15 mouse cellular contexts compared by ENCODE assay signal in genomic region chr11:76350931-76351623, GRCm38 (mm10). TPM values are rescaled to one million over a fixed set of nuclear protein-coding genes. Genes with fewer than 3 reads are reported as not detected.
DNase-seq lines count a peak whose midpoint lies in the region; ATAC-seq and TF ChIP-seq lines count a peak whose summit lies in the region.
"Had no signal": no experiment of that assay in that cellular context is flagged by ENCODE, and none has a peak within 500 bp of the region (broad histone marks: within the 10 kb centered on the region; RNA-seq: fewer than 3 reads in every experiment).

No protein-coding gene starts in this region.

- H3K27me3 ChIP-seq in midbrain, embryonic 10.5 days (ENCODE audit: low read depth, poor library complexity, severe bottlenecking), result no peaks in the 10 kb centered on the region
- no peaks in the 10 kb centered on the region for H3K27me3 ChIP-seq in midbrain, embryonic 16.5 days (ENCODE audit: control insufficient read depth, insufficient read depth, low read depth, low read length)
- H3K27me3 ChIP-seq in forebrain, embryonic 10.5 days (ENCODE audit: poor library complexity, severe bottlenecking), result no peaks in the 10 kb centered on the region
- H3K27me3 ChIP-seq in hindbrain, postnatal 0 days (ENCODE audit: insufficient read depth, low read length), result no peaks in the 10 kb centered on the region
- H3K27me3 ChIP-seq: stomach, embryonic 15.5 days had no signal

- peak; percentile 44 for DNase-seq in midbrain, embryonic 10.5 days (ENCODE audit: low spot score)
- no peak for DNase-seq in forebrain, embryonic 10.5 days (ENCODE audit: extremely low spot score, low spot score)
- no peak for DNase-seq in hindbrain, postnatal 0 days (ENCODE audit: low spot score)
- DNase-seq in retina, embryonic 14.5 days (ENCODE audit: low spot score), result peak; percentile 52
- DNase-seq in ovary, postnatal 36 days (ENCODE audit: low spot score), result no peak
- DNase-seq in left cerebral cortex, postnatal 25 days (ENCODE audit: low spot score in 2 of 2), result no peak
- DNase-seq in urinary bladder, postnatal 36 days (ENCODE audit: low spot score in 2 of 2), result no peak
- DNase-seq: B cell, adult 2 months; gastrocnemius, postnatal 36 days; heart, postnatal 4 days; kidney, postnatal 36 days had no signal

- no peak for ATAC-seq in midbrain, embryonic 16.5 days
- ATAC-seq in hindbrain, postnatal 0 days, result no peak

- H3K9me3 ChIP-seq in midbrain, embryonic 10.5 days (replicated peaks), result no peaks in the 10 kb centered on the region
- H3K9me3 ChIP-seq in midbrain, embryonic 16.5 days (replicated peaks; ENCODE audit: control insufficient read depth, low read length, poor library complexity, severe bottlenecking), result no peaks in the 10 kb centered on the region
- no peaks in the 10 kb centered on the region for H3K9me3 ChIP-seq in forebrain, embryonic 10.5 days
- H3K9me3 ChIP-seq in hindbrain, postnatal 0 days (ENCODE audit: low read length), result no peaks in the 10 kb centered on the region
- H3K9me3 ChIP-seq: megakaryocyte, embryonic 14.5 days; stomach, embryonic 15.5 days had no signal

- H3K9ac ChIP-seq in midbrain, embryonic 16.5 days (ENCODE audit: low read depth, low read length), result no peak overlapping the region
- H3K9ac ChIP-seq in hindbrain, postnatal 0 days (replicated peaks; ENCODE audit: low read length), result 0 out of 2 replicates have a peak overlapping the region, but pooled peaks have one; percentile 13
- H3K9ac ChIP-seq: liver, embryonic 14.5 days; stomach, embryonic 15.5 days had no signal

- H3K27ac ChIP-seq in midbrain, embryonic 10.5 days (replicated peaks), result peak overlapping the region; percentile 78
- H3K27ac ChIP-seq in midbrain, embryonic 16.5 days (ENCODE audit: low read length), result no peak overlapping the region
- peak overlapping the region; percentile 78 for H3K27ac ChIP-seq in forebrain, embryonic 10.5 days
- H3K27ac ChIP-seq in hindbrain, postnatal 0 days, result no peak overlapping the region
- H3K27ac ChIP-seq: liver, embryonic 14.5 days; stomach, embryonic 15.5 days had no signal

- intact Hi-C loops in left cerebral cortex, postnatal 25 days (cut with DNase I), result no loop called here

- H3K4me3 ChIP-seq in midbrain, embryonic 10.5 days, result 0 out of 2 replicates have a peak overlapping the region, but pooled peaks have one; percentile 1
- no peak overlapping the region for H3K4me3 ChIP-seq in midbrain, embryonic 16.5 days (ENCODE audit: low read depth, low read length)
- peak overlapping the region; percentile 10; the same call in 1 of the 2 replicates for H3K4me3 ChIP-seq in forebrain, embryonic 10.5 days
- H3K4me3 ChIP-seq in hindbrain, postnatal 0 days (ENCODE audit: low read length), result no peak overlapping the region
- H3K4me3 ChIP-seq: megakaryocyte, embryonic 14.5 days; stomach, embryonic 15.5 days had no signal

- H3K4me1 ChIP-seq in midbrain, embryonic 10.5 days, result peaks cover 78% of the 10 kb centered on the region
- H3K4me1 ChIP-seq in midbrain, embryonic 16.5 days (ENCODE audit: control insufficient read depth, insufficient read depth, low read length), result peaks cover 27% of the 10 kb centered on the region
- H3K4me1 ChIP-seq in forebrain, embryonic 10.5 days, result peaks cover 86% of the 10 kb centered on the region
- no peaks in the 10 kb centered on the region for H3K4me1 ChIP-seq in hindbrain, postnatal 0 days (ENCODE audit: insufficient read depth, low read length)

- H3K36me3 ChIP-seq in midbrain, embryonic 10.5 days, result peaks cover 17% of the 10 kb centered on the region
- no peaks in the 10 kb centered on the region for H3K36me3 ChIP-seq in midbrain, embryonic 16.5 days (ENCODE audit: control insufficient read depth, insufficient read depth, low read length)
- peaks cover 24% of the 10 kb centered on the region for H3K36me3 ChIP-seq in forebrain, embryonic 10.5 days (replicated peaks)
- no peaks in the 10 kb centered on the region for H3K36me3 ChIP-seq in hindbrain, postnatal 0 days (ENCODE audit: insufficient read depth, low read length)
- H3K36me3 ChIP-seq: stomach, embryonic 15.5 days had no signal

- H3K4me2 ChIP-seq in midbrain, embryonic 16.5 days (ENCODE audit: low read length), result no peak overlapping the region
- no peak overlapping the region for H3K4me2 ChIP-seq in hindbrain, postnatal 0 days (ENCODE audit: low read depth, low read length)
- H3K4me2 ChIP-seq: stomach, embryonic 15.5 days had no signal

- no peak for TF ChIP-seq CTCF in hindbrain, postnatal 0 days (IDR thresholded peaks at IDR 0.05; ENCODE audit: low read depth)

- WGBS in midbrain, embryonic 10.5 days, result 26% methylated on average over 10 of the region's 10 CpGs
- whole genome bisulfite sequencing in midbrain, embryonic 16.5 days, result 17% methylated on average over 10 of the region's 10 CpGs
- 14% methylated on average over 10 of the region's 10 CpGs for WGBS in forebrain, embryonic 10.5 days
- WGBS in hindbrain, postnatal 0 days, result 23% methylated on average over 10 of the region's 10 CpGs

RNA-seq across cellular contexts. Expression of gene Nxn, which starts 47.9 kb away (rescaled TPM):
- 59.3 and 59.5 TPM in 2 replicates for polyA plus RNA-seq in midbrain, embryonic 10.5 days (2016; fragmentation: Nextera tagmentation; extraction: Ambion mirVana)
- 16.3 and 17.4 TPM in 2 replicates for polyA plus RNA-seq in midbrain, embryonic 16.5 days (2015; fragmentation: Nextera tagmentation; extraction: Ambion mirVana)
- polyA plus RNA-seq in forebrain, embryonic 10.5 days (2016; fragmentation: Nextera tagmentation; extraction: Ambion mirVana), result 55.4 and 62.3 TPM in 2 replicates
- 36.6 and 41.3 TPM in 2 replicates for total RNA-seq in hindbrain, postnatal 0 days (2014; rRNA removed)
- polyA plus RNA-seq in hindbrain, postnatal 0 days (2015; fragmentation: Nextera tagmentation; extraction: Ambion mirVana), result 21.2 and 22.3 TPM in 2 replicates
- total RNA-seq in left cerebral cortex, postnatal 25 days (2021), result 10 to 100 TPM; 10.3 to 11.5 TPM

RNA-seq across cellular contexts. Expression of gene Timm22, which starts 55.7 kb away (rescaled TPM):
- polyA plus RNA-seq in midbrain, embryonic 10.5 days (2016; fragmentation: Nextera tagmentation; extraction: Ambion mirVana), result 127 and 128 TPM in 2 replicates
- 95.9 and 105 TPM in 2 replicates for polyA plus RNA-seq in midbrain, embryonic 16.5 days (2015; fragmentation: Nextera tagmentation; extraction: Ambion mirVana)
- 127 and 128 TPM in 2 replicates for polyA plus RNA-seq in forebrain, embryonic 10.5 days (2016; fragmentation: Nextera tagmentation; extraction: Ambion mirVana)
- 49.8 and 112 TPM in 2 replicates for total RNA-seq in hindbrain, postnatal 0 days (2014; rRNA removed)
- 104 and 106 TPM in 2 replicates for polyA plus RNA-seq in hindbrain, postnatal 0 days (2015; fragmentation: Nextera tagmentation; extraction: Ambion mirVana)
- total RNA-seq in left cerebral cortex, postnatal 25 days (2021), result 10 to 100 TPM; 36.3 to 37.3 TPM

Comparison
In these comparisons a context has a peak if more than half of its experiments do, and no peak if none do; other contexts are left out.
1. H3K27ac ChIP-seq: peak in midbrain, embryonic 10.5 days (single experiment) and forebrain, embryonic 10.5 days (single experiment); none in midbrain, embryonic 16.5 days (single experiment) and hindbrain, postnatal 0 days (single experiment).
2. H3K4me3 ChIP-seq: peak in midbrain, embryonic 10.5 days (single experiment) and forebrain, embryonic 10.5 days (single experiment); none in midbrain, embryonic 16.5 days (single experiment) and hindbrain, postnatal 0 days (single experiment).
3. DNase-seq: peak in midbrain, embryonic 10.5 days (single experiment) and retina, embryonic 14.5 days (single experiment); none in forebrain, embryonic 10.5 days (single experiment), hindbrain, postnatal 0 days (single experiment), ovary, postnatal 36 days (single experiment), left cerebral cortex, postnatal 25 days (0 of 2) and urinary bladder, postnatal 36 days (0 of 2).